Mouse (Mus musculus) right cerebral cortex, postnatal 14 days (tissue): ENCODE measurements around the gene Smpdl3b.
"Not testable (repeated sequence)": the region's sequence is repeated elsewhere in the genome, so short reads cannot be mapped to it uniquely, and the experiment has no call there.

Experiments used
- DNase-seq: peaks from one replicate; pipeline ENCODE4 v3.0.0; 2022

The Smpdl3b gene

DNA sequence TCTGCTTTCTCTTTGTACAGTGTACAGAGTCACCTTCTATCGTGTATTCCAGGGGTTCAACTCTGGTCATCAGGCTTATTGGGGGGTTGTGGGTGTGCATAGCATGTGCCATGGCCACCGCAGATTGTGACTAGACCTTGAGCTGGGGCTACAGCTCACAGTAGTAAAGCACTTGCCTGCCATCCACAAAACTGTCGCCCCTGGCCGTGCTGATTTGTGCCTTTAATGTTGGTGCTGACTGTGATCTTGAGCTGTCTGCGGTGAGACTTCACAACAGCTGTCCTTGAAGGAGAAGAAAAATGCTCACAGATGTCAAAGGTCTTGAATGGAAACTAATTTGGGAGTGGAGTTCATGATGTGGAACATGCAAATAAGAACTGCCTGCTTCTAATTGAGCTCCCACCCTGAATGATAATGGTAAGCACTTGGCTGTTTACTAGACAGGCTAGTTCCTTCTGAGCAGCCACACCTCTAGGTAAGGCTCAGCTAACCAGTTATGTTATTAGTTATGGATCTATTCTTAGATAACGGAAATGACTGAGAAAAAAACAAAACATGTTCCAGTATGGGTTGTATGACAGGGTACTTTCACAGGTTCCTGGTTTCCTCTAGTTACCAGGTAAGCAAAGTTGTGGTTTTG, 21.6 kb upstream of the Smpdl3b start:
- DNase-seq, result no peak

DNA sequence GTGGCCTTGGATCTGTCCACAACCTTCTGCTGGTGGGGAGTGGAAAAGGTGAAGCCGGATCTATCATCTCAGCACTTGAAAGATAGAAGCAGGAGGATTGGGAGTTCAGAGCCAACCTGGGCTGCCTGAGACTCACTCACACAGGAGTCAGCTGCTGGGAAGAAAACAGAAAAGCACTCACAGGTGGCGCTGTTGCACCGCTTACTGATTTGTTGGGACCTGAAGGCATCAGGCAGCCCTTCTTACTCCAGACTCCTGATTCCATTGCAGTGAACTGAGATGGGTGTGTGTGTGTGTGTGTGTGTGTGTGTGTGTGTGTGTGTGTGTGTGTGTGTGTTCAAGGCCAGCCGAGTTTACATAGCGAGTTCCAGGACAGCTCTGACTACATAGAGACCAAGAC, 19.7 kb upstream of the Smpdl3b start:
- DNase-seq, result peak; percentile 84

DNA sequence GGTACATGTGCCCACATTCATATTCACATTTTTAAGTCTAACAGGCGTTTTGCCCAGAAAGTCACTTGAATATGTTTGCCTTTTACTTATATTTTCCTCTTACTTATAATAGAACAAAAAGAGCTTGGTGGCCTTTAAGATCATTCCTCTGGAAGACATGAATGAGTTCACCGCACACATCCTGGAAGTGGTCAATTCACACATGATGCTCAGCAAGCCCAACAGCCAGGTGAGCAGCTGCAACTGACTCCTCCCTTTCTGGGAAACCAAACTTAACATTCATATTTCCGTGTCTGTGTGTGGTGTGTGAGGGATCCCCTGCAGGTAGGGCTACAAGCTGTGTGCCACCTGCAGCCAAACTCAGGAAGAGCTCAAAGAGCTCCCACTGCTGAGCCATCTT, 17.9 kb upstream of the Smpdl3b start:
- no peak for DNase-seq

DNA sequence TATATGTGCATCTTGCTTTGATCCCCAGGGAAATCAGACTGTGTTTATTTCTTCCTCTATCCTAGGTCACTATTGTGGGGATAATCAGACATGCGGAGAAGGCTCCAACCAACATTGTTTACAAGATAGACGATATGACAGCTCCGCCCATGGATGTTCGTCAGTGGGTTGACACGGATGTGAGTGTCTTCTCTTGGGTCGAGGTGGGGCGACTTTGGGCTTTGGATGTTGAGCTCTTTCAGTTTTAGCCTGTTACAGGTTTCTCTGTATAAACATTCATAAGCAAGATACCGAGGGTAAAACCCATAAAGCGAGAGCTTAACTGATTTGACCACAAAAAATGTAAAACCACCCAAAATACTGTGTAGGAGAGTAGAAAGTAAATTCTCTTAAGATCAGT, 14.7 kb upstream of the Smpdl3b start:
- DNase-seq, result no peak

DNA sequence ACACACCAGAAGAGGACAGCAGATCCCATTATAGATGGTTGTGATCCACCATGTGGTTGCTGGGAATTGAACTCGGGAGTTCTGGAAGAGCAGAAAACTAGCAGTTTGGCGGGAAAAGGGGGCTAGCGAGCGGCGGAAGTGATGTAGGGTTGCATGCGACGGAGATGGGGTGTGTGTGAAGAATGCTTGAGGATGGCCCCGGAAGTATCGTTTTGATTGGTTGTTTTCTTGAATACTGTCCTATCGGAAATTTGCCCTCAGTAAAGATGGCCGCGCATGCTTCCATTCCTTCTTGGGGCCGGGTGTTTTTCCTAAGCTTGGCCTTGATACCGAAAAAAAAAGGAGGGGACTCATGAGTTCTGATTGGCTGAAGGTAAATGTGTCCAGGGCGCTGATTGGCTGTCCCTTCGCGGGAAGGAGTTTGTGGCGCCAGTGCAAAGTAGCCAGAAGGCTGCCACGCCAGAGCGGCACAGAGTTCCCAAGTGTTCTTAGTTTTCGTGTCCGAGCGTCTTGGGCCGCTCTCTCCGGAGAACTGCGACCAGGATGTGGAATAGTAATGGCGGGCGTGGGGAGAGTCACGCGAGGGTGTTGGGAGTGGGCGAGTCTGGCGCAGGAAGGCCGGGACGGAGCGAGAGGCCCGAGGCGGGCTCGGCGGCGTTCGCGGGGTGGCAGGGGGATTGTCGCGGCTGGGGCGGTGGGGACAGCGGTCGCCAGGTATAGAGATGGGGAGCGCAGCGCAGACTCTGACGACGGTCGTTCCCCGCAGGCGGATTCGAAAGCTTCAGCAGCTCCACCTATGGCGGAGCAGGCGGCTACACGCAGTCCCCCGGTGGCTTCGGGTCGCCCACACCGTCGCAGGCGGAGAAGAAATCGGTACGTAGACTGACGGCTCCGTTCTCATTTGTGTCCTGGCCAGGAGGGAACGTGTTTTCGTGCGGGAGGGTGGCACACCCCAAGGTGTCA, 11.1 kb upstream of the Smpdl3b start, which contains the start of gene Rpa2:
TSS of gene Rpa2 (plus strand) at position 419 of the 963 bp plus-strand sequence.
- peak; percentile 99 for DNase-seq

DNA sequence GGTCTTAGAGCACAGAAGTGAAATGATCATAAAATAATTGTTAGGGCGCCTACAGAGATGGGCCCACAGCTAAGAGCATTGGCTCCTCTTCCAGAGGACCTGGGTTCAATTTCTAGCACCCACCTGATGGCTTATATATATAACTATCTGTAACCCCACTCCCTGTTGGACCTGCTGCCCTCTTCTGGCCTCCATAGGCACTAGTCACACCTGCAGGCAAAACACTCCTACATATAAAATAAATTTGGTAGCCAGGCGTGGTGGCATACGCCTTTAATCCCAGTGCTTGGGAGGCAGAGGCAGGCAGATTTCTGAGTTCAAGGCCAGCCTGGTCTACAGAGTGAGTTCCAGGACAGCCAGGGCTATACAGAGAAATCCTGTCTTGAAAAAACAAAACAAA, 6.1 kb upstream of the Smpdl3b start:
- not testable (repeated sequence) for DNase-seq

DNA sequence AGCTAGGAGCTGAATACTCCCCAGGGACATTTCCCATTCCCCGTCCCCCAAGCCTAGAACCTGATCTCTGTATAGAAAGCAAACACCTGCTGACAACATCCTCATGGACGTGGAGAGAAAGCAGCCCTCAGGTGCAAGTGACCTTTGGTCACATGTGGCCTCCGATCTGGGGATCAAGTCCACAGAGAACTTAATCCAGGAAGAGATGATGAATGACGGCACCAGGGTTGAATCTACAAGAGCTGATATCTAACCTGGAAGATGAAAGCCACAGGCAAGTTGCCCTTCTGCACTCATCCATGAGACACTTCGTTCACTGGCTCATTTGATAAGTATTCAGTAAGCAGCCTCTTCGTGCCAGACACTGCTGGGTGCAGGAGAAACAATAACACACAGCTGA, 5.5 kb upstream of the Smpdl3b start:
- DNase-seq, result no peak

DNA sequence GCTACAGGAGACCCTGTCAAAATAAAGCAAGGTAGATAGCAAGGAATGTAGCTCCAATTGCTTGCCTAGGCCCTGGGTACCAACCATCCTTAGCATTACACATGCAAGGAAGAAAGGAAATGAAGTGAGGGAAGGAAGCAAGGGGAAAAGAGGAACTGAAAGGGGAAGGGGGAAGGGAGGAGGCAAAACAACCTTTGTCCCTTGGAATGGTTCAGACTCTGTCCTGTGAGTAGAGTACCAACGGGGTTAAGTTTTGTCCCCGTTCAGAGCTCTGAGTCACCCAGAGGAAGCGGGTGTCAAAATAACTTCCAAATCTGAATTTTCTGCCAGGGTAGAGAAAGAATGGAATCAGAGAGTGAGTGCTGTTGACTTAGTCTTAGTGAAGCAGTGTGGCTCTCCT, 3.2 kb upstream of the Smpdl3b start:
- no peak for DNase-seq

DNA sequence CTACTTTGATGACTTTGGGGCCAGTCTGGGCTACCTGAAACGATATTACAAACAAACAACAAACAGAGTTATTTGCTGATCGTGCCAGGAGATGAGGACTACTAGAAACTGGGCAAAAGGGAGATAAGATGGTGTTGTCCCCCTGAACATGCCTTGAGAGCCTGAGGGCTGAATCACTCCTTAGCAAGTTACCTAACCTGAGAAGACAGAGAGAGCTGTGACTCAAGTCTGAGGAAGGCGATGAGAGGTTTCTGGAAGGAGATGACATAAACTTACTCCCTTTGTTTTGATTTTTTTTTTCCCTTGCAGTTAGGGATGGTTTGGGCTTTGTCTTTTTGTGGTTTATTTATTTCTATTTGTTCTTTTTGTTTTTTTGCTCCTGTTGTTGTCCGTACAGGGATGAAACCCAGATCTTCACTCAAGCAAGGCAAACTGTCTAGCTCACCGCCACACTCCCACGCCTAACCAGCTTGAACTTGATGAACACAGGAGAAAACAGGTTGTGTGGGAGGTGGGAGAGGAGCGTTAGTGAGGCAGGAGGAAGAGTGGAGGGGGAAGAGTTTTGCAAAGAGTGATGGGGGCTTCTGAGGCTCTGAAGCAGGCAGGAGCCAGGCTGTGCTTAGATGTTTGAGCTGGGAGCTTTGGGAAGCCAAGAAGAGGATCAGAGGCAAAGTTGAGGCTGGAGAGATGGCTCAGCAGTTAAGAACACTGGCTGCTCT, 740 bp upstream of the Smpdl3b start:
- DNase-seq, result no peak

DNA sequence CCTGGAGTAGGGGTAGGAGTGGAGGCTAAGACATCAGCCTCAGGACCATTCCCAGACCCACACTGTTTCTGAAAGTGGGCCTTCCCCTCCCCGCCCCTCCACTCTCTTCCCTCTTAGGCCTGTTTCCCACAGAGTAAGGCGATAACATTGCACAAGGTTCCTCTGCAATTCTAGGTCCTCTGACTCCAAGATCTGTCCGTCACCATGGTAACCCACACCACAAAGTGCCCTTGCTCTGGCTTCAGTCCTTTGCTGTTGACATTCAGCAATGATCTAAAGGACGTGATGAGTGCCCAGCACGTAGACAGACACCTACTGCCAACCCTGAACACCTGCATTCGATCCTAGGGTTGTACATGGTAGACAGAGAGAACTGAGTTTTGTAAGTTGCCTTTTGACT, 4.1 kb downstream of the Smpdl3b start:
- no peak for DNase-seq

DNA sequence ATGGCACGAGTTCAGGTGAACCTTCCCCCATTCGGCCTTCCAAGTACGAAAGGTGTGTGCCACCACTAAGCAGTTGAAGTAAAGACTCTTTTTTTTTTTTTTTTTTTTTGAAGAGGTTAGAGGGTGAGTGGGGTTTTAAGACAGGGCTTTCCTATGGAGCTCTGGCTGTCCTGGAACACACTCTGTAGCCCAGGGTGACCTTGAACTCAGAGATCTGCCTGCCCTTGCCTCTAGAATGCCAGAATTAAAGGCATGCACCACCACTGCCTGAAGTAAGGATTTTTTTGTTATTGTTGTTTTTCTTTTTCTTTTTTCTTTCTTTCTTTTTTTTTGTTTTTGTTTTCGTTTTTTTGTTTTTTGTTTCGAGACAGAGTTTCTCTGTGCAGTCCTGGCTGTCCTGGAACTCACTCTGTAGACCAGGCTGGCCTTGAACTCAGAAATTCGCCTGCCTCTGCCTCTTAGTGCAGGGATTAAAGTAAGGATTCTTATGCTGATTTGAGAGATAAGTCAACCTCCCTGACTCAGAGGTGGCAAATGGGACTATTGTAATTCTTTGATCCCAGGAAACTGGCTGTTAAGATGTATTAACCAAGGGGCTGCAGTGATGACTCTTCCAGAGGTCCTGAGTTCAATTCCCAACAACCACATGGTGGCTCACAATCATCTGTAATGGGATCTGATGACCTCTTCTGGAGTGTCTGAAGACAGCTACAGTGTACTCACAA, 7.6 kb downstream of the Smpdl3b start:
- DNase-seq, result no peak

DNA sequence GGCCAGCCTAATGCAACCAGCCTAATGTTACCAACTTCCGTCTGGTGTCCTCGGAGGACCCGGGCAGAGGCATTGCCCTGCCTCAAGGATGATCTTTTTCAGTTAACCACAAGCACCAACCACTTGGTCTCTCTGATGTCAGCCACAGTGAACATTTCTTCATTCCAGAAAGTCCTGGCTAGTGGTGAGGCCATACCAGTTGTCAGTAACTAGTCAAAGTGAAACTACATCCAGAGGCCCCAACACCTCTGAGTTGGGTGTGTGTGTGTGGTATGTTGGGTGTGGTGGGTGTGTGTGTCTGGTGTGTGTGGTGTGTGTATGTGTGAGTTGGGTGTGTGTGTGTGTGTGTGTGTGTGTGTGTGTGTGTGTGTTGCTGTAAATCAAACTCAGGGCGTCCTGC, 8.3 kb downstream of the Smpdl3b start:
- DNase-seq, result no peak

DNA sequence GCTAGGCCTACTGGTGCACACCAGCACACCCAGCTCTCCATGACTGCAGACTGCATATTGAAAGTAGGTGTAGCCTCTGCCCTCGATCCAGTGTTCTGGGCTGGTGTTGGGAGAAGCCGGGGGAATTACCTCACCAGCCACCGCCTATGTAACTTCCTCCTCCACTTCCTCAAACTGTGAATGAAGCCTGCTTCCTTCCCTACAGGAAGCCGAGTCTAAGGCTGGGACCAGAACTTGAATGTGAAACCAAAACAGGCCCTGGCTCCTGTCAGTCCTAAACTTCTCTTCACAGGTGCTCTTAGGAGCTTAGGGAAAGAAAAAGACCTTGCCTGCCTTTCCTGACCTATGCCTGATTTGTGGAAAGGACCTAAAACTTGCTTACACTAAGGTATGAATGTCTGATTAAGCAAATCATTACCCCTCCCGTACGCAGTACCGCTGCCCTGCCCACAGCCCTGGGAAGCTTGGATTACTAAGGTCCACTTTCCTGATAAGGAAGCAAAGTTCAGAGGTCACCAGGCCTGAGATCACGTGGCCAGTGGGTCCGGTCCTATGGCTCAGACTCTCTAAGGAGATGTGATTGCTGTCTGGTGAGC, 9.3 kb downstream of the Smpdl3b start:
- DNase-seq, result no peak

DNA sequence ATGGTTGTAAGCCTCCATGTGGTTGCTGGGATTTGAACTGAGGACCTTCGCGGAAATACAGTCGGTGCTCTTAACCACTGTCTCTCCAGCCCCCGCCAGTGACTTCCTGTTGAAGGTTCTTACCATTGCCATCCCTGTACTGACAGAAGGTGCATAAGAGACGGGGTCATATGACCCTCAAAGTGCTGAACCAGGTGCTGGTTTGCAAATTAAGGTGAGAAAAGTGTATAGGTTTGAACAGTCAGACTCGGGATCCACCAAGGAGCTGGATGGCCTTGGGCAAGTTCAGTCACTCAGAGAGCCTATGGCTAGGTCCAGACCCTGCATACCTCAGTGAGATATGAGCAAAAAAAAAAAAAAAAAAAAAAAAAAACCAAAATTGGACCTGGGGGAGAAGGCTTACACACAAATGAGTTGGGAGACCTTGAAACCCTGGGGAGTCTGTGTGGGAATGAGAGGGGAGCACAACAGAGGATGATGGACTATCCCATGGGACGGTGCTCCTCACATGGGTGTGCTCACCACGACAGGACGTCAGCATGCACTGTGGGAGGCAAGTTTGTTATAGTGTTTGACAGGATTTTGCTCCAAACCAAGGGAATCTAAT, 10.0 kb downstream of the Smpdl3b start:
- DNase-seq, result no peak

DNA sequence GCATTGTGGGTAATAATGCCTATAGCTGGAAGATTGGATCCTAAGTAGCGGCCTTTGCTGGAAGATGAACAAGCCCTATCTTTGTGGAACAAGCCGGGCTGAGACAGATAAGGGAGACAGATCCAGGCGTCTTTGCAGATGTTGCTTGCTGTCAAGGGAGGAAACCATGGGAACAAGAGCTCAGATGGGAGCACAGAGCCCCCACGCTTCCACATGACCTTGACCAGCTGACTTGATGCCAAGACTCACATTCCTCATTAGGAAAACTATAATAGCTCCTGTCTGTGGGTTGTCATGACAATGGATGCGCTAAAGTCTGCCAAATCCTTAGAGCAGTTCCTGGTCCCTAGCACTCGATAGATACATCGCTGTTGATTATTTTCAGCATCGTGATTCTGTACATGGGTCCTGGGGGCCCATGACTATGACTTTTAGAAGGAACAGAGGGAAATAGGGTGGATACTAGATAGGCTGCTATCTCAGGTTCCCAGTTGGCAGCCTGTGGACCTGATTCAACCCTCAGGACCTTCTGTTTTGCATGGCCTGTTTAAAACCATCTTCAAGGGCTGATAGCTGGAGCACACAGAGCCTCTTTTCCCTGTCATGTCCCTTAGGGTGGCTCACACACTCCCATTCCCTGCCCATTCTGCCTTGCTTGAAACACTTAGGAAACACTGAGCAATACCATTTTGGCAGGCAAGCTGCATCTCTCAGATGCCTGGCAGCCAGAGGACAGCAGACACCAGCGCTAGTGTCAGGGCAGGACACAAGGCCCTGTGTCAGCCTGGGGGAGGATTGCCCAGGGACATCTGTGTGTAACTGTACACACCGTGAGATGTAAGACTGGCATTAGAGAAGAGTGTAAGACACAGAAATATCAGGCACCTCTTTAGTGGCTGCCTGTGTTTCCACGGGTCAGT, 12.8 kb downstream of the Smpdl3b start:
- DNase-seq, result peak; percentile 36

DNA sequence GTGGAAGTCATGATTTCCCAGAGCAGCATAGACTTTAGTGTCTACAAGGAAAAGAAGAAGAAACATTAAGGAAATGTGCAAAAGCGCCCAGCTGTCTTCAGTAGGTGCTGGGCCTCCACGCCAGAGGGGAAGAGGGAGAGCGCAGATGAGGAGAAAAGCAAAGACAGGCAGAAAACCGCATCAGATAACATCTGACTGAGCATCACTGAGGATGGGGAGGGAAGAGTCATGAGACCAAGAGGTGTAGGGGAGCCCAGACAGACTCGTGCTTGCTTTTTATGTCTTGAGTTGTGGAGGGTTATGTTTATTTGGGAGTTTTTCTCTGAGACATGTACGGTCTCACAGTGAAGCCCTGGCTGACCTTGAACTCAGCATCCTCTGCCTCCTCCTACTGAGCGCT, 15.6 kb downstream of the Smpdl3b start:
- no peak for DNase-seq

DNA sequence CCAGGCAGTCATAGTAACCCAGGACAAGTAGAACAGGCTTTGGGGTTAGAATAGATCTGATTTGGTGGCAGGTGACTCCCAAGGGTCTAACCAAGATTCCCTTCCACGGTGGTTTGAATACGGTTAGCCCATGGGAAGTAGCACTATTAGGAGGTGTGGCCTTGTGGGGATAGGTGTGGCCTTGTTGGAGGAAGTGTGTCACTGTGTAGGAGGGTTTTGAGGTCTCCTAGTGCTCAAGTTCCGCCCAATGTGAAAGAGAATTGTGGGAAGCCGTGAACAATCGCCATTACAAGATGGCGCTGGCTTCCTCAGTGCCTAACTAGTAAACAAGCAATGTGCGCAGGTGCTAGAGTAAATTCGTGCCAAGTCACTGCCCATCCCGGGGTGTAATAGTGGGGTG, 19.9 kb downstream of the Smpdl3b start:
- DNase-seq, result not testable (repeated sequence)

DNA sequence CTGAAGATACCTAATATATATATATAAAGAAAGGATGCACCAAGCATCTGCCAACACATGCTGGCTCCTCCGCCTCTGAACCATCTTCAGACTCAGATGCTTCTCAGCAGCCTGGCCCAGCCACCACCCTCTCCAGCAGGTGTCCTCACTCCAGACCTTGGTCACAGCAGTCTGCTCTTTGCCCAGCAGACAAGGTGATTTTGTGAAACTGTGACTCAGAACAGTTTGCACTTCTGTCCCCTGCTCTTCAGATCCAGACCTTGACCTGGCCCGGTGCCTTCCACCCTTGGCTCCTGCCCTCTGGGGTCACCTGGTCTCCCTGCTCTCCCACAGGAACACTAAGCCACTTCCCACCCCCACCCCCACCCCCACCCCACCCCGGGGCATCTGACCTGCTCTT, 21.2 kb downstream of the Smpdl3b start:
- DNase-seq, result no peak

DNA sequence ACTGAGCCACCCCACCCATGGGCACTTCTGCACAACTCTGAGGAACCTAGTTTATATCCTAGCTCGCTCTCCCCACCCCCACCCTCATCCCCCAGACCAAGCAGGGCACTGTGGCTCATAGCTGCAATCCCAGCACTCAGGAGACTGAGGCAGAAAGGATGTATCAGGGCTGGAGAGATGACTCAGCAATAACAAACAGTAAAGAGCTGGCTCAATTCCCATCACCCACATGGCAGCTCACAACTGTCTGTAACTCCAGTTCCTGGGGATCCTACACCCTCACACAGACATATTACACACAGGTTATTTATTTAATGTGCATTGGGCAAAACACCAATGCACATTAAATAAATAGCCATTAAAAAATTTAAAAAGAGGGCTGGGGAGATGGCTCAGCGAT, 21.7 kb downstream of the Smpdl3b start:
- no peak for DNase-seq

DNA sequence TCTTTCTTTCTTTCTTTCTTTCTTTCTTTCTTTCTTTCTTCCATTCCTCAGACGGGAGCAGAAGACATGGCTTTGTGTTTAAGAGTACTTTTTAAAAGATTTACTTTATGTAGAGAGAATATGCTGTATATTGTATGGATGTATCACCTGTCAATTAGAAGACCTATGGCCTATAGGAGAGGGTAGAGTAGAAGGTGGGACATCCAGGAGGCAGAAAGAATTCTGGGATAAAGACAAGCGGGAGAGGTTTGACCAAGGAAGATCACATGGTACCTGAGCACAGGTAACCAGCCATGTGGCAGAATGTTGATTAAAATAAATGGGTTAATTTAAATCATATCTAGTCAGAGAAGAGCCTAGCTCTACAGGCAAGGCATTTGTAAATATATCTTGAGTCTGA, 22.3 kb downstream of the Smpdl3b start:
- DNase-seq, result no peak
